Mouse (Mus musculus): ENCODE measurements around the gene Plxna4. TPM values are rescaled to one million over a fixed set of nuclear protein-coding genes. Genes with fewer than 3 reads are reported as not detected.
"Not testable (repeated sequence)": the region's sequence is repeated elsewhere in the genome, so short reads cannot be mapped to it uniquely, and the experiment has no call there.

Plxna4 gene
- polyA plus RNA-seq, 1 experiment from 2014 or later = 1.9 TPM

DNA sequence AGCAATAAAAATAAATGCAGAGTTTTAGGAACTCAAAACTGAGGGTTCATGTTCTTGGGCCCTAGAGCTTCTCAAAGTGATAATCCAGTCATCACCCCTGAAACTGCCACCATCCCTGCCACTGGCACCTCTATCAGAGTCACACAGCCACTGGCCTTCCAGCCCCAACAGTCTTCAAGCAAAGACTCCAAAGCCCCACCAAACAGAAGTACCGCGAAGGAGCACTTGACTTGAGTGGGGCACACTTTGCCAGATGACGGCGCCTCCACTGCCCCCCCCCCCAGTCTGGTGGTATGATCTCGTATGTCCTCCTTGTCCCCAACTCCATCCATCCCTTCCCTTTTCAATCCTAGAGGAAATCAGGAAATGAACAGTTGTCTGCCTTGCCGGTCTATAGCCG lies 60.5 kb downstream of the Plxna4 start:
- Histone ChIP-seq H3K4me1 (no peaks in the 10 kb centered on the region), H3K4me3 (no peak overlapping the region), H3K27me3 (replicated peaks; ENCODE audit: low read depth, poor library complexity, severe bottlenecking) (no peaks in the 10 kb centered on the region), H3K36me3 (replicated peaks) (no peaks in the 10 kb centered on the region), H3K9me3 (no peaks in the 10 kb centered on the region), H3K27ac (replicated peaks) (no peak overlapping the region)
- DNase-seq (ENCODE audit: low spot score) = no peak
- 85% methylated on average over 7 of the region's 7 CpGs for WGBS

DNA sequence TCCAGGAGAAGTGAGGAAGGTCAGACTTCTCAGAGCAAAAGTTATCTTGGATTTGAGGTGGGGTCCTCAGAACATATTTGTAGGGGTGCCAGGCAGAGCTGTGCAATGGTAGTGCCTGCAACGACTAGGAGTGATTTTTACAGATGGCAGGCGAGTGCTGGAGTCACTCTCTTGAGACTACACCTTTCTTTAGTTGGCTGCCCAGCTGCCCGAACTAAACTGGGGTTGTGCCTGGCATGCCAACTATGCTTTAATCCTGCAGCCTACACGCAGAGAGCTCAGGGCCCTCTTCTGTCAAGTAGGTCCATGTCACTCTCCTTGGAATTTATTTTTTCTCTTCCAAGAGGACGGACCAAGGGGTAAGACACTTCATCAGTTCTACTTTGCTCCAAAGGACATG lies 61.2 kb downstream of the Plxna4 start:
- WGBS = 78% methylated on average over 5 of the region's 5 CpGs

DNA sequence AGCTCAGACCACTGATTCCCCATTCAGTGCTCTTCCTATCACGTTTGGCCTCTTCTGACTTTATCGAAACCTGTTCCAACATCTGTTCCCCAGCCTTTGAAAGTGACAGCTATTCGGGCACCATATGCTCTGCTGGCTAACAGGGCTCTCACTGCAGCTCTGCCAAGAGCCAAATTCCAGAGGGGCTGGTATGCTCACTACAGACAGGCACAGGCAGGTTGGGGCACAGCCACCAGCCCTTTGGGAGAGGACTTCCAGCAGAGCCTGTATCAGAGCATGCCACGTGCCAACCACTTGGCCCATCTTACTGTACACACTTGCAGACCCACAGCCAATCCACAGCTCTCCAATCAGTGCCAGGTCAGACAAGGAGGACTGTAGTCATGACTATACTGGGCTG lies 67.9 kb downstream of the Plxna4 start:
- WGBS = 86% methylated on average over 4 of the region's 4 CpGs

More for the DNA sequence above, 61.2 kb downstream of the Plxna4 start:
- H3K36me3 ChIP-seq (replicated peaks) = no peaks in the 10 kb centered on the region
- H3K4me3 ChIP-seq = no peak overlapping the region
- DNase-seq (ENCODE audit: low spot score) = no peak
- H3K4me1 ChIP-seq = no peaks in the 10 kb centered on the region
- H3K27me3 ChIP-seq (replicated peaks; ENCODE audit: low read depth, poor library complexity, severe bottlenecking) = no peaks in the 10 kb centered on the region
- H3K27ac ChIP-seq (replicated peaks) = no peak overlapping the region
- no peaks in the 10 kb centered on the region for H3K9me3 ChIP-seq

DNA sequence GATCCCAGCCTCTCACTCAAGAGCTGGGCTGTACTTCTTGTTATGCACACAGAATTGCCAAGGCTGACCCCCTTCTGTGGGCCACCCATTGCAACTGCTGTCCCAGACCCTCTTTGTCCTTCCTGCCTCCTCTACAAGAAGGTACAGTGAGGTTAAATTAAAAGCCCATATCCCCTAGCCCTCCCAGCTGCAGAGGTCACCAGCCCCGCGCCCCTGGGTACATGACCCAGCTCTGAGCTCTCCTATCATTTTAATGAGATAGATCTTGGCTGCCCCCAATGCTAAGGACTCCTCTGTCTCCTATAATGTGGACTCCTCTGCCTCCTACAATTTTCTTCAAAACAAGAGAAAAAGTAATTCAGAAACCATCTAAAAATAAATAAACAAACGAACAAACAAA lies 69.4 kb downstream of the Plxna4 start:
- no peak for DNase-seq (ENCODE audit: low spot score)
- no peak overlapping the region for H3K27ac ChIP-seq (replicated peaks)
- peaks cover 6% of the 10 kb centered on the region; the same call in 1 of the 2 replicates for H3K4me1 ChIP-seq
- H3K27me3 ChIP-seq (replicated peaks; ENCODE audit: low read depth, poor library complexity, severe bottlenecking) = no peaks in the 10 kb centered on the region
- no peaks in the 10 kb centered on the region for H3K9me3 ChIP-seq
- 90% methylated on average over 3 of the region's 3 CpGs for WGBS
- no peaks in the 10 kb centered on the region for H3K36me3 ChIP-seq (replicated peaks)
- no peak overlapping the region for H3K4me3 ChIP-seq

More for the DNA sequence above, 67.9 kb downstream of the Plxna4 start:
- DNase-seq (ENCODE audit: low spot score) = no peak
- no peak overlapping the region for H3K27ac ChIP-seq (replicated peaks)
- no peak overlapping the region for H3K4me3 ChIP-seq
- H3K36me3 ChIP-seq (replicated peaks) = no peaks in the 10 kb centered on the region
- no peaks in the 10 kb centered on the region for H3K27me3 ChIP-seq (replicated peaks; ENCODE audit: low read depth, poor library complexity, severe bottlenecking)
- no peaks in the 10 kb centered on the region for H3K4me1 ChIP-seq
- H3K9me3 ChIP-seq = no peaks in the 10 kb centered on the region

DNA sequence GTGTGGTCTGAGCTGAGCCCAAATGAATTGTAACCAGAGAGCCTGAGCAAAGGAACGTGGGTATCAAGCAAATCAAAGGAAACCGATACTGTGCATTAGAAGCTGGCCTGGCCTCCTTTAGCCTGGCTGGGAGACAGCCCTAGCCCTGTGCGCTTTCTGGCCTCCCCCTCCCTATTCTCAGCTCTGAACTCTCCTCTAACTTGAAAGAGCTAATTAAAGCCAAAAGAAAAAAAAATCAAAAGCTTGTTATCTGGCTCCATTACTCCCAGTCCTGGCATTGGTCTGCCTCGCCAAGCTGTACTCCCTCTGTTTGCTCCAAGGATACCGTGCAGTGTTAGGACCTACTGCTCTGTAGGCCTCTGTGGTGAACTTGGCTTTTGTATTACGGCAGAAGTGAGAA lies 73.9 kb downstream of the Plxna4 start:
- no peaks in the 10 kb centered on the region for H3K27me3 ChIP-seq (replicated peaks; ENCODE audit: low read depth, poor library complexity, severe bottlenecking)
- H3K9me3 ChIP-seq = no peaks in the 10 kb centered on the region
- 55% methylated on average over 6 of the region's 6 CpGs for WGBS
- DNase-seq (ENCODE audit: low spot score) = peak; percentile 17
- no peaks in the 10 kb centered on the region for H3K36me3 ChIP-seq (replicated peaks)
- H3K27ac ChIP-seq (replicated peaks) = no peak overlapping the region
- H3K4me1 ChIP-seq = peaks cover 6% of the 10 kb centered on the region; the same call in 1 of the 2 replicates
- no peak overlapping the region for H3K4me3 ChIP-seq

DNA sequence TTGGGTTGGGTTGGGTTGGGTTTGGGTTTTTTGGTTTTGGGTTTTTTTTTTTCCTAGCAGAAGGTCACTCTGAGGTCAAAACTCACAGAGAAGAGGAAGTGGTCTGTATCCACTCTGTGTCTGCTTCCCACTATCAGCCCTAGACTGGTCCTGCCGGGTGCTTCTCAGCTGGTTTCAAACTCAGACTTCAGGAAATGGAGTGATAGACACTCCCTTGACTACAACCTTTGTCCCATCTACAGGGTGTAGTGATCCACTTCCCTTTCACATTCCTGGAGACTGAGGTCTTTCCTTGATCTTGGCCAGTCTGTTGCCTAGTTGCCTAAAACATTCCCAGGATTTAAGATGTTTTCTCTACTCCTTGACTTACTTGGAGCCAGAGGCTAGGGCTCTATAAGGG lies 76.0 kb downstream of the Plxna4 start:
- Histone ChIP-seq H3K27me3 (replicated peaks; ENCODE audit: low read depth, poor library complexity, severe bottlenecking) (no peaks in the 10 kb centered on the region; the same call in 1 of the 2 replicates), H3K27ac (replicated peaks) (no peak overlapping the region), H3K36me3 (replicated peaks) (no peaks in the 10 kb centered on the region), H3K4me1 (peaks cover 10% of the 10 kb centered on the region), H3K4me3 (no peak overlapping the region), H3K9me3 (no peaks in the 10 kb centered on the region)
- 68% methylated on average over 1 of the region's 1 CpGs for WGBS
- no peak for DNase-seq (ENCODE audit: low spot score)

DNA sequence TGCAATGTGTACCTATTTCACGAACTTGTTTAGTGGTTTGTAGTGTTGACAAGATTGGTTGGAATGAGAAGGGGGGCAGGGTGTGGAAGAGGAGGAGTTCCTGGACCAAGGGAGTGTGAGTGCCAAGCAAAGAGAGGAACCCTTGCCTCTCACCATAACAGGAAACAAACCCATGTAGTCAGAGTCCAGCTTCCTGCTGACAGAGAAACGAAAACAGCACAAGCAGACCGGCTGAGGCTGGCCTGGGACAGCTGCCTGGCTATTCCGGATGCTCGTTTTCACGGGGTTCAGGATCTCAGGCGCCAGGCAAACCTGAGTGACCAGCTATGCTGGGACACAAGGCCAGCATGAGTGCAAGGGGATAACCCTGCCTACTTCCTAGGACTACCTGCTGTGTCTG lies 77.1 kb downstream of the Plxna4 start:
- WGBS = 80% methylated on average over 7 of the region's 7 CpGs
- H3K36me3 ChIP-seq (replicated peaks) = no peaks in the 10 kb centered on the region

DNA sequence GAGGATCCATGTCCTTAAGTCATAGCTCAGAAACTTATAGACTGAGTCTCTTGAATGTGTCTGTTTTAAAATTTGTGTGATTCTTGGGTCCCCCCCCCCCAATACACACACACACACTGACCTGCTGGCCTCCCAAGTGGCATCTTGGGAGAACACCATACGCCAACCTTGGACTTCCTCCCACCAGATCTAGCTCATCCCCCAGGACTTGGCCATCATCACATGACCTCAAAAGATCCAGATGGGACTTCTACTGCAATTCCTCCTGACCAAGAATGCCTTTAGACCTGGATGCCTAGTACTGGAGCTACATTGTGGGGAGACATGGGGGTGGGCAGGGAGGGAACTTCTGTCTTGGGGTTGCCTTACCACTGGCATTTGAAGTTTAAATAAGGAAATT lies 77.5 kb downstream of the Plxna4 start:
- no peak for DNase-seq (ENCODE audit: low spot score)
- WGBS = 100% methylated on average over 1 of the region's 1 CpGs
- H3K4me3 ChIP-seq = no peak overlapping the region
- H3K4me1 ChIP-seq = peaks cover 17% of the 10 kb centered on the region
- no peaks in the 10 kb centered on the region for H3K36me3 ChIP-seq (replicated peaks)
- no peaks in the 10 kb centered on the region; the same call in 1 of the 2 replicates for H3K27me3 ChIP-seq (replicated peaks; ENCODE audit: low read depth, poor library complexity, severe bottlenecking)
- no peaks in the 10 kb centered on the region for H3K9me3 ChIP-seq
- no peak overlapping the region for H3K27ac ChIP-seq (replicated peaks)

More for the DNA sequence above, 77.1 kb downstream of the Plxna4 start:
- Histone ChIP-seq H3K4me3 (no peak overlapping the region), H3K4me1 (peaks cover 12% of the 10 kb centered on the region), H3K27me3 (replicated peaks; ENCODE audit: low read depth, poor library complexity, severe bottlenecking) (no peaks in the 10 kb centered on the region; the same call in 1 of the 2 replicates), H3K9me3 (no peaks in the 10 kb centered on the region), H3K27ac (replicated peaks) (no peak overlapping the region)
- DNase-seq (ENCODE audit: low spot score) = no peak

DNA sequence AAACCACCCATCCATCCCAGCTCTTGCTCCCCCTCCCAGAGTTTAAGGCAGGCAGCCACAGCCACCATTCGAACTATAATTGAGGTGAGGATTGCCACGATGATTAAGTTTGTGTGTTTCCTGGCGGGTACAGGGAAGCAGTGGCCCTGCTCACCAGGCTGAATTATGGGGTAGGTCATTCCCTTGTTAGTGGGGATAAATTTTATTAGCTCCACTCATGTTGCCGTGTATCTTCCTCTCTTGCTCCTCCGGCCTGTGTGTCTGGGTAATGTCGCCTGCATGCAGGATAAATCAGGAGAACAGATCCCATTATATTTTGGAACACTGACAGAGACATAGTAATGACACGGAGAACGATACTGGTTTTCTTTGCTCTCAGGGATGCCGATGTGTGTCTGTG lies 78.9 kb downstream of the Plxna4 start:
- Histone ChIP-seq H3K9me3 (no peaks in the 10 kb centered on the region), H3K27ac (replicated peaks) (no peak overlapping the region), H3K4me3 (no peak overlapping the region), H3K27me3 (replicated peaks; ENCODE audit: low read depth, poor library complexity, severe bottlenecking) (no peaks in the 10 kb centered on the region; the same call in 1 of the 2 replicates), H3K4me1 (peaks cover 28% of the 10 kb centered on the region), H3K36me3 (replicated peaks) (no peaks in the 10 kb centered on the region)
- WGBS = 74% methylated on average over 9 of the region's 9 CpGs
- no peak for DNase-seq (ENCODE audit: low spot score)

DNA sequence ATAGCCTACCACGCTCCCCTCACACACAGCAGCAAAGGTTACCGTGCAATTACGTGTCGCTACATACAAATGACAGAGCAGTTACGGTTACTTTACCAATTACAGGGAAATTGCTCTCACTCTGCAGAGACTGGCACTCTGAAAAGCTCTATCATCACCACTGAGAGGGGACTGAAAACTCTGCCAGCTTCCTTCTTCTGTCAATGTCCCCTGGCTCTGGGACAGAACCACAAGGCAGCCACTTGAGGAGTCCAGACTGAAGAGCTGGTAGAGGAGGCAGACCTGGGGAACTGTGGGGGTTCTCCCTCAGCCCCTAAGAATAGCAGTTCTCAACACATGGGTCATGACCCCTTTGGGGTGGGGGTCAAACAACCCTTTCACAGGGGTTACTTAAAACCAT lies 83.0 kb downstream of the Plxna4 start:
- Histone ChIP-seq H3K36me3 (replicated peaks) (no peaks in the 10 kb centered on the region), H3K27ac (replicated peaks) (no peak overlapping the region), H3K4me3 (no peak overlapping the region), H3K27me3 (replicated peaks; ENCODE audit: low read depth, poor library complexity, severe bottlenecking) (no peaks in the 10 kb centered on the region; the same call in 1 of the 2 replicates), H3K9me3 (no peaks in the 10 kb centered on the region), H3K4me1 (peaks cover 24% of the 10 kb centered on the region)
- no peak for DNase-seq (ENCODE audit: low spot score)
- 56% methylated on average over 5 of the region's 5 CpGs for WGBS

DNA sequence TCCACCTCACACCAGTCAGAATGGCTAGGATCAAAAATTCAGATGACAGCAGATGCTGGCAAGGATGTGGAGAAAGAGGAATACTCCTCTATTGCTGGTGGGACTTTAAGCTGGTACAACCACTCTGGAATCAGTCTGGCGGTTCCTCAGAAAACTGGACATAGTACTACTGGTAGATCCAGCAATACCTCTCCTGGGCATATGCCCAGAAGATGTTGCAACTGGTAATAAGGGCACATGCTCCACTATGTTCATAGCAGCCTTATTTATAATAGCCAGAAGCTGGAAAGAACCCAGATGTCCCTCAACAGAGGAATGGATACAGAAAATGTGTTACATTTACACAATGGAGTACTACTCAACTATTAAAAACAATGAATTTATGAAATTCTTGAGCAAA lies 86.8 kb downstream of the Plxna4 start:
- WGBS = 97% methylated on average over 1 of the region's 1 CpGs

DNA sequence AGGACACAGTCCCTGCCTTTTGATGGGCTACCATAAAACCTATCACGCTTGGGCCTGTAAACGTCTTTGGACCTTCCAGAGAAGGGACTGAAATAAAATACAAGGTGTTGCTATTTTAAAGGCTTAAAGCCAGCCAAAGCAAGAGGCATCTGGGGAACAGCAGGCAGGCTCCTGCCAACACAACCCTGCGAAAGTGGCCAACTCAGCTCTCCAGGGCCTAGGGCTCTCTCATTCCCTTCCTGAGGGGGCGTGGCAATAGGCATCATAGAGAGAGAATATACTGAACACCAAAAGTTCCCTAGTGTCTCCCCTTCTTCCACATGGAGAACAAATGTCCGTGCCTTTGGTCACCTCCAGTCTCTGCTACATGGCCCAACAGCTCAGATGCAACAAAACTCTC lies 89.9 kb downstream of the Plxna4 start:
- H3K27ac ChIP-seq (replicated peaks) = no peak overlapping the region
- 87% methylated on average over 5 of the region's 5 CpGs for WGBS
- no peaks in the 10 kb centered on the region for H3K9me3 ChIP-seq
- H3K4me3 ChIP-seq = no peak overlapping the region
- no peaks in the 10 kb centered on the region for H3K36me3 ChIP-seq (replicated peaks)
- H3K27me3 ChIP-seq (replicated peaks; ENCODE audit: low read depth, poor library complexity, severe bottlenecking) = 0 out of 2 replicates have a peak, but pooled peaks cover 3% of the 10 kb centered on the region
- DNase-seq (ENCODE audit: low spot score) = no peak
- peaks cover 30% of the 10 kb centered on the region for H3K4me1 ChIP-seq

More for the DNA sequence above, 86.8 kb downstream of the Plxna4 start:
- not testable (repeated sequence) for H3K36me3 ChIP-seq (replicated peaks); DNase-seq (ENCODE audit: low spot score); H3K4me3 ChIP-seq; H3K27ac ChIP-seq (replicated peaks); H3K27me3 ChIP-seq (replicated peaks; ENCODE audit: low read depth, poor library complexity, severe bottlenecking); H3K9me3 ChIP-seq
- peaks cover 25% of the 10 kb centered on the region for H3K4me1 ChIP-seq

DNA sequence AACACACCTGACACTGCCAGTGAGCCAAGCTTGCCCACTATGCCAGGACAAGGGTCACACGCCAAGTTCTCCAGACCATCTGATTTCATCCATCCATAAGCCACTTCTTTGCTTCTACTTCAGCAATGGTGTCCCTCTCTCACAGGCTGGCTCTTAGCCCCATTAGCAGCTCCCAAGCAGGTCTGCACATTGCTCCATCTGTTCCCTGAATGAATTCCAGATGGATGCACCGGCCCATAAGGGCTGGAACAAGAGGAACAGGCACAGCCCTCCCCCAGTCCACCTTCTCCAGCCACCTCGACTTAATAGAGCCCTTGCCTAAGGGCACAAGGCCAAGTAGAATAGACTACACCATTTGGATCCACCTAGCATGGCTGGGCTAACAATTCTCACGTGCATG lies 91.9 kb downstream of the Plxna4 start:
- H3K27ac ChIP-seq (replicated peaks) = 0 out of 2 replicates have a peak overlapping the region, but pooled peaks have one; percentile 19
- WGBS = 40% methylated on average over 4 of the region's 4 CpGs
- no peak overlapping the region for H3K4me3 ChIP-seq
- H3K36me3 ChIP-seq (replicated peaks) = no peaks in the 10 kb centered on the region
- 0 out of 2 replicates have a peak, but pooled peaks cover 3% of the 10 kb centered on the region for H3K27me3 ChIP-seq (replicated peaks; ENCODE audit: low read depth, poor library complexity, severe bottlenecking)
- peak; percentile 67 for DNase-seq (ENCODE audit: low spot score)
- H3K9me3 ChIP-seq = no peaks in the 10 kb centered on the region
- peaks cover 32% of the 10 kb centered on the region for H3K4me1 ChIP-seq

Measured in embryonic facial prominence, embryonic 10.5 days (tissue).